Mouse (Mus musculus): Measurements from ENCODE around the gene Gm11027. TPM values are rescaled to one million over a fixed set of nuclear protein-coding genes. Genes with fewer than 3 reads are reported as not detected.
"Not testable (repeated sequence)": the region's sequence is repeated elsewhere in the genome, so short reads cannot be mapped to it uniquely, and the experiment has no call there.

The Gm11027 gene
- polyA plus RNA-seq (2015; fragmentation: Nextera tagmentation; extraction: Ambion mirVana): not detected in 2 replicates

- not testable (repeated sequence) for ATAC-seq (ENCODE audit: low read depth); H3K27ac ChIP-seq (replicated peaks); H3K4me1 ChIP-seq (replicated peaks); H3K9me3 ChIP-seq; H3K27me3 ChIP-seq; H3K9ac ChIP-seq; H3K36me3 ChIP-seq; H3K4me3 ChIP-seq; H3K4me2 ChIP-seq
- 68% methylated on average over 2 of the region's 2 CpGs for WGBS
Measured at GRCm38 (mm10) chr12:116275086-116275485, at the start of gene Gm11027. Gene Gm11027 (plus strand): TSS chr12:116275386.

GRCm38 (mm10) chr12:116226289-116227057, 48.7 kb upstream of the Gm11027 start:
- Histone ChIP-seq H3K27me3 (no peaks in the 10 kb centered on the region), H3K9me3 (no peaks in the 10 kb centered on the region), H3K4me2 (no peak overlapping the region), H3K27ac (replicated peaks) (no peak overlapping the region), H3K4me1 (replicated peaks) (no peaks in the 10 kb centered on the region), H3K4me3 (no peak overlapping the region), H3K9ac (no peak overlapping the region), H3K36me3 (peaks cover 43% of the 10 kb centered on the region)
- no peak for ATAC-seq (ENCODE audit: low read depth)
- WGBS: 91% methylated on average over 10 of the region's 10 CpGs

DNA sequence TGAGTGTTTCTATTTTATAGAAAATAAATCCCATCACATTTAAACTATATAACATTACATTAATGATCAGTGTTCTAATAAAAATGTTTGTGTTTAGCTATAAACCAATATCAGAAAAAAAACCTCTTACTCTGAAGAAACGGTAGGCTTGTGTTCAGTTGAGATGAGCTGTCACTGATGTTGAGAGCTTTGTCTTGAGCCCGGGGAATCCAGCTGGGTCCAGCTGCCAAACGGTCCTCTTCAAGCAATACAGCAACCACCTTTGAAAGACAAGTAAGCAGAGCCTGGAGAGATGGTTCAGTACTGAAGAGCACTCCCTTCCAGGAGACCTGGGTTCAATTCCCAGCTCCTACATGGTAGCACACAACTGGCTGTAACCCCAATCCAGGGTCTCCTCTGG, 45.7 kb upstream of the Gm11027 start:
- H3K36me3 ChIP-seq: peaks cover 30% of the 10 kb centered on the region
- no peaks in the 10 kb centered on the region for H3K4me1 ChIP-seq (replicated peaks)
- ATAC-seq (ENCODE audit: low read depth): no peak
- H3K9ac ChIP-seq: no peak overlapping the region
- WGBS: 80% methylated on average over 3 of the region's 3 CpGs
- no peaks in the 10 kb centered on the region for H3K9me3 ChIP-seq
- H3K4me3 ChIP-seq: no peak overlapping the region
- H3K4me2 ChIP-seq: no peak overlapping the region
- no peak overlapping the region for H3K27ac ChIP-seq (replicated peaks)
- no peaks in the 10 kb centered on the region for H3K27me3 ChIP-seq

DNA sequence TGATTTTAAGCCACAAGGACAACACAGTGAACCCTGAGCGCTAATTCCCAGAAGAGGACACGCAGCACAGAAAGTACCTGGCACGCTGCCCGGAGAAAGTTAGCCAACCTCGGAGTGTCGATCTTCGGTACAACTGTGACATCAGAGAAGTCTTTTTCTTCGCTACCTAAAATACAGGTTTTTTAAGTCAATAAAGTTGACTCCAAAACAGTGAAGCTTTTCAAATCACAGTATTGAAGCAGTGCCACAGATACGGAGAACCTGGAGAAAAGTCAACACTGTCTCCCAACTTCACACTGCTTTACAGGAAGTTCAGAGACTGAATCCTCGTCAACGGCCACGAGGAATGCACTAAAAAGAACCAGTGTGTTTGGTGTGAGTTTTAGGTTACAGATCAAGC, 43.6 kb upstream of the Gm11027 start:
- no peak overlapping the region for H3K27ac ChIP-seq (replicated peaks)
- H3K27me3 ChIP-seq: no peaks in the 10 kb centered on the region
- no peak overlapping the region for H3K4me3 ChIP-seq
- no peak overlapping the region for H3K4me2 ChIP-seq
- no peak for ATAC-seq (ENCODE audit: low read depth)
- 81% methylated on average over 12 of the region's 12 CpGs for WGBS
- H3K9me3 ChIP-seq: no peaks in the 10 kb centered on the region
- peaks cover 9% of the 10 kb centered on the region for H3K36me3 ChIP-seq
- no peak overlapping the region for H3K9ac ChIP-seq
- H3K4me1 ChIP-seq (replicated peaks): no peaks in the 10 kb centered on the region

GRCm38 (mm10) chr12:116232061-116232460, 43.1 kb upstream of the Gm11027 start:
- no peak for ATAC-seq (ENCODE audit: low read depth)
- WGBS: 96% methylated on average over 1 of the region's 1 CpGs
- Histone ChIP-seq H3K27ac (replicated peaks) (no peak overlapping the region), H3K27me3 (no peaks in the 10 kb centered on the region), H3K9ac (no peak overlapping the region), H3K9me3 (no peaks in the 10 kb centered on the region), H3K36me3 (peaks cover 6% of the 10 kb centered on the region; the same call in 1 of the 2 replicates), H3K4me1 (replicated peaks) (no peaks in the 10 kb centered on the region), H3K4me2 (no peak overlapping the region), H3K4me3 (no peak overlapping the region)

- Histone ChIP-seq H3K9ac (no peak overlapping the region), H3K9me3 (no peaks in the 10 kb centered on the region), H3K27ac (replicated peaks) (no peak overlapping the region), H3K4me3 (no peak overlapping the region), H3K4me1 (replicated peaks) (no peaks in the 10 kb centered on the region), H3K4me2 (no peak overlapping the region), H3K27me3 (no peaks in the 10 kb centered on the region), H3K36me3 (peaks cover 9% of the 10 kb centered on the region; the same call in 1 of the 2 replicates)
- ATAC-seq (ENCODE audit: low read depth): no peak
- 85% methylated on average over 4 of the region's 4 CpGs for WGBS
Measured at GRCm38 (mm10) chr12:116235356-116235755, 39.8 kb upstream of the Gm11027 start.

DNA sequence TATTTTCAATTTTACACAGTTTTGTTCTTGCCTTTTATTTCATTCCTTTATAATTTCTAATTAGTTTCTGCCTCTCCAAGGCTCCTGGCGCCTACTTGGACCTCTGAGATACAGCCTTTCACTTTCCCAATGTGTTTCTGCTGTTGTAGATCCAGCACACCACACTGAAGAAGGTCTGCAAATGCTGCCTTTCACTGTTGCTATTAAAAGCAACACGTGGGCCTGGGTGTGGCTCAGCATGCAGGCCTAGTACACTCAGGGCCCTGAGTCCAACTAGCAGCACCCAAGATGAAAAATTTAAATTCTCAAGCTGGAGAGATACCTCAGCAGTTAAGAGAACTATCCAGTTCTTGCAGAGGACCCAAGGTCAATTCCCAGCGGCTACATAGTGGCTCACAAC, 38.5 kb upstream of the Gm11027 start:
- no peak overlapping the region for H3K27ac ChIP-seq (replicated peaks)
- no peak for ATAC-seq (ENCODE audit: low read depth)
- no peaks in the 10 kb centered on the region for H3K27me3 ChIP-seq
- no peak overlapping the region for H3K4me2 ChIP-seq
- 85% methylated on average over 3 of the region's 3 CpGs for WGBS
- H3K9ac ChIP-seq: no peak overlapping the region
- peaks cover 17% of the 10 kb centered on the region for H3K36me3 ChIP-seq
- H3K4me3 ChIP-seq: no peak overlapping the region
- no peaks in the 10 kb centered on the region for H3K4me1 ChIP-seq (replicated peaks)
- H3K9me3 ChIP-seq: no peaks in the 10 kb centered on the region

GRCm38 (mm10) chr12:116238370-116238769, 36.8 kb upstream of the Gm11027 start:
- Histone ChIP-seq H3K4me3 (no peak overlapping the region), H3K9ac (no peak overlapping the region), H3K4me1 (replicated peaks) (no peaks in the 10 kb centered on the region), H3K27me3 (no peaks in the 10 kb centered on the region), H3K27ac (replicated peaks) (no peak overlapping the region), H3K36me3 (peaks cover 24% of the 10 kb centered on the region), H3K4me2 (no peak overlapping the region), H3K9me3 (no peaks in the 10 kb centered on the region)
- no peak for ATAC-seq (ENCODE audit: low read depth)

DNA sequence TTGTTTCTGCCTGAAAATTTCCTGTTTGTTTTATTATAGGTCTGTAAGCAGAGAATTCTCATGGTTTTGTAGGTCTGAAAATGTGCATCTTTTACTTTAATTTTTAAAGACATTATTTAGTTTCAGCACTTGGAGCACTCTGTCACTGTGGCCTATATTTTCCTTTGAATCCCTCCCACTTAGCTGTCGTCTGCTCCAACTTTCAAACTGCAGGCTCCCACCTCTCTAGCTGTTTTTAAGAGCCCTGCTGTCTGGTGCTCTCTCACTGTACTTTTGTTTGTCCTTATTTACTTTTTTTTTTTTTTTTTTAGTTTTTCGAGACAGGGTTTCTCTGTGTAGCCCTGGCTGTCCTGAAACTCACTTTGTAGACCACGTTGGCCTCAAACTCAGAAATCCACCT, 36.4 kb upstream of the Gm11027 start:
- 77% methylated on average over 3 of the region's 3 CpGs for WGBS

GRCm38 (mm10) chr12:116244601-116245000, 30.6 kb upstream of the Gm11027 start:
- Histone ChIP-seq H3K27me3 (no peaks in the 10 kb centered on the region), H3K4me1 (replicated peaks) (no peaks in the 10 kb centered on the region), H3K9ac (no peak overlapping the region), H3K36me3 (peaks cover 54% of the 10 kb centered on the region), H3K9me3 (no peaks in the 10 kb centered on the region), H3K4me3 (no peak overlapping the region), H3K27ac (replicated peaks) (no peak overlapping the region), H3K4me2 (no peak overlapping the region)
- WGBS: 86% methylated on average over 1 of the region's 1 CpGs
- ATAC-seq (ENCODE audit: low read depth): no peak

More for the DNA sequence above, 36.4 kb upstream of the Gm11027 start:
- no peak overlapping the region for H3K9ac ChIP-seq
- H3K36me3 ChIP-seq: peaks cover 24% of the 10 kb centered on the region
- H3K27ac ChIP-seq (replicated peaks): no peak overlapping the region
- no peak overlapping the region for H3K4me2 ChIP-seq
- no peaks in the 10 kb centered on the region for H3K4me1 ChIP-seq (replicated peaks)
- no peaks in the 10 kb centered on the region for H3K9me3 ChIP-seq
- H3K4me3 ChIP-seq: no peak overlapping the region
- H3K27me3 ChIP-seq: no peaks in the 10 kb centered on the region
- no peak for ATAC-seq (ENCODE audit: low read depth)

DNA sequence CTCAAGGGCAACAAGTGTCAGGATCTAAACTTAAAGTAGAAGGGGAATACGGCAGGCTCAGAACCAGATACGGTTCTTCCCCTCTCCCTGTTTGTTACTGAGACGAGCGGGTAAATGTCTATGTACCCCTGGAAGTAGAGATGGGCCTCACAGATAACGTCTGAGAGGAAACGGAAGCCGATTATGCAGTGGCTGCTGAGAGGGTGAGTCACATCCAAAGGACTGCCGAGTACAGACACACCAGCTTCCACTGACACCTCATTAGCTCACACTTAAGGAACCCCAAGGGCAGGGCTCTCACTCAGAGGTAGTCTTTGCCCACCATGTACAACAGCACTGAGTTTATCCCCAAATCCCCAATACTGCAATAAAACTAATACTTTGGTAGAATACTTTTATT, 20.5 kb upstream of the Gm11027 start:
- Histone ChIP-seq H3K36me3 (peaks cover 27% of the 10 kb centered on the region), H3K27me3 (no peaks in the 10 kb centered on the region), H3K4me3 (no peak overlapping the region), H3K27ac (replicated peaks) (no peak overlapping the region), H3K4me2 (no peak overlapping the region), H3K9ac (no peak overlapping the region), H3K4me1 (replicated peaks) (no peaks in the 10 kb centered on the region), H3K9me3 (no peaks in the 10 kb centered on the region)
- no peak for ATAC-seq (ENCODE audit: low read depth)
- WGBS: 83% methylated on average over 8 of the region's 8 CpGs

GRCm38 (mm10) chr12:116255636-116256035, 19.6 kb upstream of the Gm11027 start:
- no peak for ATAC-seq (ENCODE audit: low read depth)
- H3K4me3 ChIP-seq: no peak overlapping the region
- no peaks in the 10 kb centered on the region for H3K27me3 ChIP-seq
- no peak overlapping the region for H3K9ac ChIP-seq
- no peaks in the 10 kb centered on the region for H3K9me3 ChIP-seq
- H3K36me3 ChIP-seq: peaks cover 27% of the 10 kb centered on the region
- WGBS: 93% methylated on average over 11 of the region's 11 CpGs
- 0 out of 2 replicates have a peak, but pooled peaks cover under 1% of the 10 kb centered on the region for H3K4me1 ChIP-seq (replicated peaks)
- no peak overlapping the region for H3K4me2 ChIP-seq
- H3K27ac ChIP-seq (replicated peaks): no peak overlapping the region

- Histone ChIP-seq H3K9me3 (no peaks in the 10 kb centered on the region), H3K27me3 (no peaks in the 10 kb centered on the region), H3K4me1 (replicated peaks) (peaks cover 16% of the 10 kb centered on the region; the same call in 1 of the 2 replicates), H3K9ac (no peak overlapping the region), H3K27ac (replicated peaks) (no peak overlapping the region), H3K36me3 (peaks cover 20% of the 10 kb centered on the region), H3K4me2 (no peak overlapping the region), H3K4me3 (no peak overlapping the region)
- no peak for ATAC-seq (ENCODE audit: low read depth)
- WGBS: 88% methylated on average over 2 of the region's 2 CpGs
Measured at GRCm38 (mm10) chr12:116258321-116258720, 16.9 kb upstream of the Gm11027 start.

Data from neural tube, embryonic 13.5 days (tissue).